Mouse (Mus musculus) megakaryocyte-erythroid progenitor cell, adult 5-6 weeks (primary cell): ENCODE measurements around the gene Mycs. TPM values are rescaled to one million over a fixed set of nuclear protein-coding genes. Genes with fewer than 3 reads are reported as not detected.

Experiments
- ATAC-seq: replicated peaks from 2 replicates; pipeline ENCODE4 v1.8.0; 2016; ENCODE audit warnings: mild to moderate bottlenecking, inconsistent platforms; ENCODE audit not compliant: severe bottlenecking, poor library complexity, low FRiP score, low TSS enrichment
- total RNA-seq, 2 experiments: library from RNA; stranded (forward) in 1 of 2; stranded (reverse) in 1 of 2; fragments of 200-1000, 215-1000 nt in 1 of 2; fragments of >200 nt in 1 of 2; fragmentation: Nextera tagmentation in 1 of 2; gene quantifications; 2 replicates each; pipeline ENCODE4 v1.2.3; 2014 to 2017

Gene Mycs
- total RNA-seq (2014; fragmentation: Nextera tagmentation) (not detected in 2 replicates), total RNA-seq (2017) (not detected in 2 replicates)

GRCm38 (mm10) chrX:5469165-5469564 is at the start of gene Mycs:
TSS of gene Mycs (minus strand) at chrX:5469265.
- no peak for ATAC-seq

GRCm38 (mm10) chrX:5468022-5468421 is 1.0 kb downstream of the Mycs start:
- no peak for ATAC-seq

Other genes starting within 250 kb of the Mycs start
- gene Btbd35f7, start 199.8 kb upstream of the Mycs start, total RNA-seq (2014; fragmentation: Nextera tagmentation): not detected in 2 replicates
- not detected in 2 replicates for gene Btbd35f7, start 199.8 kb upstream of the Mycs start, total RNA-seq (2017)